Mouse (Mus musculus) forebrain, embryonic 12.5 days (tissue): ENCODE measurements around the gene Rbm14. TPM values are rescaled to one million over a fixed set of nuclear protein-coding genes. Genes with fewer than 3 reads are reported as not detected.
"Not testable (repeated sequence)": the region's sequence is repeated elsewhere in the genome, so short reads cannot be mapped to it uniquely, and the experiment has no call there.

Experiments used
- ATAC-seq: fragments of 200-750 bp; cut with Nextera tagmentation; 2 replicates; pipeline ENCODE4 v1.8.0; 2017; ENCODE audit warnings: moderate TSS enrichment; ENCODE audit not compliant: low FRiP score
- H3K27ac ChIP-seq: fragments of 300-500 bp; sonication (generic); 2 replicates; pipeline ENCODE4 v1.5.1; 2016; ENCODE audit warnings: mild to moderate bottlenecking
- H3K27me3 ChIP-seq: fragments of 300-500 bp; sonication (generic); 2 replicates; pipeline ENCODE4 v1.6.1; 2016; ENCODE audit warnings: mild to moderate bottlenecking
- H3K36me3 ChIP-seq: fragments of 300-500 bp; sonication (generic); replicated peaks from 2 replicates; pipeline ENCODE4 v1.6.1; 2016; ENCODE audit warnings: mild to moderate bottlenecking
- H3K4me1 ChIP-seq: fragments of 300-500 bp; sonication (generic); 2 replicates; pipeline ENCODE4 v1.6.1; 2016
- H3K4me2 ChIP-seq: fragments of 300-500 bp; sonication (generic); 2 replicates; pipeline ENCODE4 v1.6.1; 2016; ENCODE audit warnings: mild to moderate bottlenecking, moderate library complexity
- H3K4me3 ChIP-seq: fragments of 300-500 bp; sonication (generic); replicated peaks from 2 replicates; pipeline ENCODE4 v1.5.1; 2016; ENCODE audit warnings: mild to moderate bottlenecking
- H3K9ac ChIP-seq: fragments of 300-500 bp; sonication (generic); 2 replicates; pipeline ENCODE4 v1.6.1; 2016; ENCODE audit warnings: mild to moderate bottlenecking
- H3K9me3 ChIP-seq: fragments of 300-500 bp; sonication (generic); 2 replicates; pipeline ENCODE4 v1.6.1; 2016
- WGBS: fragments of 180-500 bp; shearing (Covaris S2); methylation state at CpG from one replicate; pipeline ENCODE4 v1.1.7; 2016; 5-methylcytosine and 5-hydroxymethylcytosine counted together
- polyA plus RNA-seq: library from polyadenylated mRNA; unstranded; fragments of >200 nt; fragmentation: Nextera tagmentation; extraction: Ambion mirVana; gene quantifications from 2 replicates; pipeline ENCODE4 v1.2.1, GENCODE M21; 2016

The Rbm14 gene
- polyA plus RNA-seq, 1 experiment from 2014 or later = 120 TPM

DNA sequence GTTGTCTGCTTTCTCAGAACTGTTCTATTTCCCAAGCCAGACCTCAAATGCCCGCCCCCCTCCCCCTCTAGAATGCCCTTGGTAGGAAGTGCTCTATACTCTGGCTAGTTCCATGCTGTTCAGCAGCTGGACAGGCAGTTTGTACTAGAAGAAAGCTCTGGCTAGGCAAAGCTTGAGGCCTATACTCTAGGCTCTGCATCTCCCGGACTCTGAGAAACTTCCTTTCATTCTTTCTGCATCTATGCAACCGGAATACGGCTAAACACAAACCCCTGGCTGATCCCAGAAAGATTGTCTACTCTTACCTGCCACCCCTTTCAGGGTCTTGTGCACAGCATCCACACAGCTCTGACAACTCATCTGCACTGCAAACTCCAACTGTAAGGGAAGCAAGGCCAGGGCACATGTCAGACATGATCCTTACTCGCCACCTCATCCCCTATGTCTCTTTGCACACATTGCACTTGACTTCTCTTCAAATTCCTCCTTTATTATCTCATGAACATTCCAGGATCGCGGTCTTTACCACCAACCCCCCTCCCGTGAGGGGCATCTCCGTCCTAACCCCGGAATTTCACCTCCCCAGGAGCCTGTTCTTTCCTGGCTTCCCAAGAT, 27.2 kb upstream of the Rbm14 start:
- H3K36me3 ChIP-seq = no peaks in the 10 kb centered on the region
- H3K4me2 ChIP-seq = peak overlapping the region; percentile 82
- no peak; the same call in 1 of the 2 replicates for ATAC-seq
- peaks cover 36% of the 10 kb centered on the region for H3K27me3 ChIP-seq
- H3K4me1 ChIP-seq = peaks cover 18% of the 10 kb centered on the region
- no peak overlapping the region for H3K27ac ChIP-seq
- H3K9me3 ChIP-seq = no peaks in the 10 kb centered on the region
- 36% methylated on average over 10 of the region's 10 CpGs for WGBS
- peak overlapping the region; percentile 60 for H3K4me3 ChIP-seq
- H3K9ac ChIP-seq = peak overlapping the region; percentile 69

DNA sequence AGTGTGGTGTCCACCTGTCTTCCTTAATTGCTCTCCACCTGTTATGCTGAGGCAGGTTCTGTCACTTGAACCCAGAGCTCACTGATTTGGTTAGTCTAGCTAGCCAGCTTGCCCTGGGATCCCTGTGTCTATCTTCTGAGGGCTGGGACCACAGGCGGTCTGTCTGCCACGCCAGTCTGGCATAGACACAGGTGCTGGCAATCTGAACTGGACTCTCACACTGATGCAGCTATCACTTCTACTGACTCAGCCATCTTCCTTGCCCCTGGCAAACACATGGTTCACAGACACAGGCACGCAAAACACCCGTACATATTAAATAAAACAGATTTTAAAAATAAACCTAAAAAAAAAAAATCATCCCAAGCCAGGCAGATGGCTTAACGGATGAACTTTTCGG, 25.6 kb upstream of the Rbm14 start:
- ATAC-seq = no peak
- Histone ChIP-seq H3K4me2 (no peak overlapping the region), H3K9ac (no peak overlapping the region), H3K27ac (no peak overlapping the region), H3K4me1 (peaks cover 22% of the 10 kb centered on the region), H3K9me3 (no peaks in the 10 kb centered on the region), H3K4me3 (no peak overlapping the region), H3K36me3 (peaks cover 6% of the 10 kb centered on the region; the same call in 1 of the 2 replicates), H3K27me3 (peaks cover 25% of the 10 kb centered on the region)
- 93% methylated on average over 6 of the region's 6 CpGs for WGBS

DNA sequence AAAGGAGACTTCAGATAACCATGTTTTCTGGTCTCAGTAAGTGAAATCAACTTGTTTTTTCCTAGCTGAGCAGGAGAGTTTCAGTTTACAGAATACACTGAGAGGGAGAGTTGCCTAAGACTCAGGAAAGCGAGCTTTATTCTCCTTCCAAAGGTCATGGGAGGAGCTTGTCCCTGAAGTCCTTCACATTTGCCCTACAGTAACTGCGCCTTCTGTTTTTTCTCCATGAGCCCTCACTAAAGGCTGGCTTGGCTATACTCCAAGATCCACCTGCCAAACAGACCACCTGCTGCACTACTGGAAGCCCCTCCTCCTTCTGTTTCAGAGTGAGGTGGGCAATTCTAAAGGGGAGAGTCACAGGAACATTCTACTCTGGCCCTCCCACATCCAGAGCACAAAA, 24.7 kb upstream of the Rbm14 start:
- H3K9me3 ChIP-seq = no peaks in the 10 kb centered on the region
- peaks cover 16% of the 10 kb centered on the region for H3K27me3 ChIP-seq
- 75% methylated on average over 2 of the region's 2 CpGs for WGBS
- H3K4me2 ChIP-seq = no peak overlapping the region
- H3K4me3 ChIP-seq = no peak overlapping the region
- peaks cover 6% of the 10 kb centered on the region; the same call in 1 of the 2 replicates for H3K36me3 ChIP-seq
- H3K9ac ChIP-seq = no peak overlapping the region
- peaks cover 22% of the 10 kb centered on the region for H3K4me1 ChIP-seq
- no peak for ATAC-seq
- no peak overlapping the region for H3K27ac ChIP-seq

DNA sequence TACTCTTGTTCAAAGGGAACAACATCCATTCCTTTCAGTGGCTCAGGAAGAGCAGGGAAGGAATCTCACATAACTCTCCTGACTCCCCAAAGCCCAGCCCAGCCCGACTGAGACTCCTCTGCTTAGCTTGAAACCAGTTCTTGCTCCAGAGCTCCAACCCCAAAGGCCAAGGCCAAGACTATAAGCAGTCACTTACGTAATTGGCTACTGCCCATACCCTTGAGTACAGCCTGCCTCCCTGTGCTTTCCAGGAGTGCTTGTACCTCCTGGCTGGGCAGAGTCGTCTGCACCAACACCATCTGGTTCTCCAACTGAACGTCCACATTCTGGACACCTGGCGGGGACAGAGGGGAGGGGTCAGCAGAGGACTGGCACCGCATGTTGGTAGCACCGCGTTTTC, 22.5 kb upstream of the Rbm14 start:
- H3K9ac ChIP-seq = no peak overlapping the region
- H3K4me1 ChIP-seq = peaks cover 16% of the 10 kb centered on the region
- H3K27ac ChIP-seq = no peak overlapping the region
- no peak for ATAC-seq
- H3K27me3 ChIP-seq = no peaks in the 10 kb centered on the region
- H3K4me2 ChIP-seq = no peak overlapping the region
- H3K9me3 ChIP-seq = no peaks in the 10 kb centered on the region
- peaks cover 9% of the 10 kb centered on the region for H3K36me3 ChIP-seq
- 91% methylated on average over 8 of the region's 8 CpGs for WGBS
- H3K4me3 ChIP-seq = no peak overlapping the region

DNA sequence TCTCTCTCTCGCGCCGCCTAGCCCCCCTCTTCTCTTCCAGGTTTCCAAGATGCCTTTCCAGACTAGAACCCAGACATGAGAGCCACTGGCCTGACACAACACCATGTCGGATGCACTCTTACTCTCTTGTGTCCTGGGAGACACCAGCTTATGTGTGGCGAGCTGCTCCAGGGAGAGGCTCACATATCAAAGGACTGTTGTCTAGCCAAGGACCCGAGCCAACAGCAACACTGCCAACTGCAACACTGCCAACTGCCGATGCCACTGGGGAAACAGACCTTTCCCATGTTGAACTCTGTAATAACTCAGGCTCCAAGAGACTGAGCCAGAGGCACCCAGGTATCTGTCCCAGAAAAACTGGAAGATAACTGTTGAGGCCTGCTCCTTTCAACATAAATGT, 17.7 kb upstream of the Rbm14 start:
- H3K36me3 ChIP-seq = peaks cover 30% of the 10 kb centered on the region
- no peak for ATAC-seq
- WGBS = 63% methylated on average over 7 of the region's 7 CpGs
- no peak overlapping the region for H3K9ac ChIP-seq
- H3K9me3 ChIP-seq = no peaks in the 10 kb centered on the region
- H3K27ac ChIP-seq = no peak overlapping the region
- H3K4me2 ChIP-seq = no peak overlapping the region
- no peaks in the 10 kb centered on the region for H3K27me3 ChIP-seq
- H3K4me1 ChIP-seq = 0 out of 2 replicates have a peak, but pooled peaks cover 5% of the 10 kb centered on the region
- no peak overlapping the region for H3K4me3 ChIP-seq

DNA sequence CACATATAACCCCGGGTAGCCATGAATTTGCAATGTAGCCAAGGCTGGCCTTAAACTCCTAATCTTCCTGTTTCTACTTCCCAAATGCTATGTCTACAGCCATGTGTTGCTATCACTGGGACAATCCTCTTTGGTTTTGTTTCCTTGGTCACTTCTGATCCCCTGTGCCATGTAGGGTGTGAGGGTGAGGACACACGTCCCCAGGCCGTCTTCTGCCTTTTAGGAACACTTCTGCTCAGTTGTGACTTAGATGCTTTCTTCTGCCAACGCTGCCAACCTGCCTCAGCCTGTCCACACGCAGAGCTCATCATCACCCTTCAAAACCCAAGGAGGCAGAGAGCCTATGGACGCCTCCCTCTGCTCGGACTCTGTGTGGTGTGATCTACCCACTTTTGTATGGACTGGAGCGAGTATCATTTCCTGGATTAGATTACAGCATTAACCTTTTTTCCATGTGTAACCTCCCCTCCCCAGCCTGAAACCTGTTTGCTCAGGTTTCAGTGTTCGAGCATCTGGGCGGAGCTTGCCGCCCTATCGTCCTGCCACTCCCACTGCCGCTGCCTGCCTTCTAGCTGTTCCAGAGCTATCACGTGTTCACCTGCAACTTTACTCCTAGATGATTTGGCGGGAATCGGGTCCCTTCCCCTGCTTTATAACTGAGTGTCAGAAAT, 17.1 kb upstream of the Rbm14 start:
- 59% methylated on average over 16 of the region's 16 CpGs for WGBS
- no peak for ATAC-seq

DNA sequence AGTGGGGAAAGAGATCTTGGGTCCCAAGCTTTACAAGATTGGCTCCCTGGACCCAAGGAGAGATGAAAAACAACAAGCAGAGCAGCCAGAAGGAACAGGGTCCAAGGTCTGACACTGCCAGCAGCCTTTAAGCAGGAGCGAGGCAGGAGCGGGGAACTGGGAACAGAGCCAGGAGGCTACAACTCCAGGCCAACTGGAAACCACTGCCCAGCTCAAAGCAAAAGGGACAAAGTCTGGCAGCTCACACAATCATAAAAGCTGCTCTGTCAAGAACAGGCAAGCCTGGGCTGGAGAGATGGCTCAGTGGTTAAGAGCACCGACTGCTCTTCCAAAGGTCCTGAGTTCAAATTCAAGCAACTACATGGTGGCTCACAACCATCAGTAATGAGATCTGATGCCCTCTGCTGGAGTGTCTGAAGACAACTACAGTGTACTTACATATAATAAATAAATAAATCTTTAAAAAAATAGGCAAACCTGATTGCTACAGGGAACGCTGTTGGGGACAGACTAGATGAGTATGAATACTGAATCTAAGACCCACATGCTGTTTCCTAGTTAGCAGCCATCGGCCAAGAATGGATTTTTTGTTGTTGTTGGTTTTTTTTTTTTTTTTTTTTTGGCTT, 9.4 kb upstream of the Rbm14 start:
- Histone ChIP-seq H3K9me3 (no peaks in the 10 kb centered on the region; the same call in 1 of the 2 replicates), H3K27ac (no peak overlapping the region), H3K36me3 (peaks cover 16% of the 10 kb centered on the region), H3K9ac (no peak overlapping the region), H3K4me2 (no peak overlapping the region), H3K4me3 (no peak overlapping the region), H3K27me3 (no peaks in the 10 kb centered on the region), H3K4me1 (no peaks in the 10 kb centered on the region)
- no peak for ATAC-seq
- WGBS = 87% methylated on average over 5 of the region's 5 CpGs

More for the DNA sequence above, 17.1 kb upstream of the Rbm14 start:
- Histone ChIP-seq H3K4me3 (no peak overlapping the region), H3K36me3 (peaks cover 30% of the 10 kb centered on the region), H3K27me3 (no peaks in the 10 kb centered on the region), H3K4me2 (no peak overlapping the region), H3K27ac (no peak overlapping the region), H3K9me3 (no peaks in the 10 kb centered on the region), H3K4me1 (0 out of 2 replicates have a peak, but pooled peaks cover 5% of the 10 kb centered on the region), H3K9ac (no peak overlapping the region)

DNA sequence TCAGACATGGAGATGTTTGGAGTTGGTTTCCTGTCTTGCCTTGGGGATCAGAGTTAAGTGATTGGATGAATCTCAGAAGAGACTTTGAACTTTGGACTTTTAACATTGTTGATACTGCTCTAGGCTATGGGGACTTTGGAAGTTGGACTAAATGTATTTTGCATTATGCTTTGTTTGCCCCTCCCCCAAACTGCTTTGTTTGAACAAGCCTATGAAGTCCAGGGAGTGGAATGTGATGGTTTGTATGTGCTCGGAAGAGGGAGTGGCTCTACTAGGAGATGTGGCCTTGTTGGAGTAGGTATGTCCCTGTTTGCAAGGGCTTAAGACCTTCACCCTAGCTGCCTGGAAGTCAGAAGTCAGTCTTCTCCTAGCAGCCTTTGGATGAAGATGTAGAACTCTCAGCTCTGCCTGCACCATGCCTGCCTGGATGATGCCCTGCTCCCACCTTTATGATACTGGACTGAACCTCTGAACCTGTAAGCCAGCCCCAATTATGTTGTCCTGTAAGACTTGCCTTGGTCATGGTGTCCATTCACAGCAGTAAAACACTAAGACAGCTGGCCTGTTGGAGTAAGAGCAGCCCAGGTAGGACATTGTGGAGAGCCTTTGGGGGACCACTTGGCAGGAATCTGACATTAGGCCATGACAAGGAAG, 5.9 kb upstream of the Rbm14 start:
- no peak overlapping the region for H3K4me3 ChIP-seq
- WGBS = 86% methylated on average over 1 of the region's 1 CpGs
- 0 out of 2 replicates have a peak, but pooled peaks cover under 1% of the 10 kb centered on the region for H3K4me1 ChIP-seq
- peaks cover 2% of the 10 kb centered on the region; the same call in 1 of the 2 replicates for H3K9me3 ChIP-seq
- ATAC-seq = no peak
- H3K4me2 ChIP-seq = no peak overlapping the region
- H3K36me3 ChIP-seq = no peaks in the 10 kb centered on the region
- H3K27me3 ChIP-seq = no peaks in the 10 kb centered on the region
- no peak overlapping the region for H3K27ac ChIP-seq
- H3K9ac ChIP-seq = no peak overlapping the region

DNA sequence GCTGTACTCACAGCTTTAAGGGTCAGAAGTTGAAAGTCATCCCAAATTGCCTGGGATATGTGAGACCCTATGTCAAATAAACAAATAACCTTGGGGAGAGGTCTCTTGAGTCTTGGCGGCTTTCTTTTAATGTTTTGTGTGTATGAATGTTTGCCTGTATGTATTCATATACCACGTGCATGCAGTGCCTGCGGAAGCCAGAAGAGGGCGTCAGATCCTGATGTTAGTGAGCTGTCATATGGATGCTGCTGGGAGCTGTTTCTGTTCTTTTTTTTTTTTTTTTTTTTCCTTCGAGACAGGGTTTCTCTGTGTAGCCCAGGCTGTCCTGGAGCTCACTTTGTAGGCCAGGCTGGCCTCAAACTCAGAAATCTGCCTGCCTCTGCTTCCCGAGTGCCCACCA, 1.6 kb upstream of the Rbm14 start:
- no peak overlapping the region for H3K4me3 ChIP-seq
- H3K4me1 ChIP-seq = peaks cover 24% of the 10 kb centered on the region
- no peak overlapping the region for H3K27ac ChIP-seq
- WGBS = 86% methylated on average over 6 of the region's 6 CpGs
- H3K9me3 ChIP-seq = peaks cover 2% of the 10 kb centered on the region; the same call in 1 of the 2 replicates
- H3K9ac ChIP-seq = no peak overlapping the region
- no peaks in the 10 kb centered on the region for H3K36me3 ChIP-seq
- no peak overlapping the region for H3K4me2 ChIP-seq
- no peaks in the 10 kb centered on the region for H3K27me3 ChIP-seq
- ATAC-seq = no peak

DNA sequence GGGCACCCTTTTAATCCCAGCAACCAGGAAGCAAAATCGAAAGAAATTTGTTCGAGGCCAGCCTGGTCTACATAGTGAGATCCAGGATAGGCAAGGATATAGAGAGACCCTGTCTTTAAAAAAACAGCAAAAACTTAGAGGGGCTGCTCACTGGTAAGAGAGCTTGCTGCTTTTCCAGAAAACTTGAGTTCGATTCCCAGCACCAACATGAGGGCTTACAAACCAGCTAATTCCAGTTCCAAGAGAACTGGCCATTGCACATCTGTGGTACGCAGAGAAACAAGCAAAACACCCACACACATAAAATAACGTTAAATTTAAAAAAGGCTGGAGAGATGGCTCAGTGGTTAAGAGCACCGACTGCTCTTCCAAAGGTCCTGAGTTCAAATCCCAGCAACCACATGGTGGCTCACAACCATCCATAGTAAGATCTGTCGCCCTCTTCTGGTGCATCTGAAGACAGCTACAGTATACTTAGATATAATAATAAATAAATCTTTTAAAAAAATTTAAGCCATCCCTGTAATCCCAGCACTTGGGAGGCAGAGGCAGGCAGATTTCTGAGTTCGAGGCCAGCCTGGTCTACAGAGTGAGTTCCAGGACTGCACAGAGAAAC, 1.0 kb upstream of the Rbm14 start:
- Histone ChIP-seq H3K4me1 (peaks cover 26% of the 10 kb centered on the region), H3K4me3 (peak overlapping the region; percentile 82), H3K4me2 (peak overlapping the region; percentile 90), H3K9ac (peak overlapping the region; percentile 70), H3K27ac (peak overlapping the region; percentile 95; the same call in 1 of the 2 replicates)
- not testable (repeated sequence) for H3K9me3 ChIP-seq, H3K27me3 ChIP-seq, ATAC-seq, H3K36me3 ChIP-seq
- WGBS = 78% methylated on average over 8 of the region's 8 CpGs

DNA sequence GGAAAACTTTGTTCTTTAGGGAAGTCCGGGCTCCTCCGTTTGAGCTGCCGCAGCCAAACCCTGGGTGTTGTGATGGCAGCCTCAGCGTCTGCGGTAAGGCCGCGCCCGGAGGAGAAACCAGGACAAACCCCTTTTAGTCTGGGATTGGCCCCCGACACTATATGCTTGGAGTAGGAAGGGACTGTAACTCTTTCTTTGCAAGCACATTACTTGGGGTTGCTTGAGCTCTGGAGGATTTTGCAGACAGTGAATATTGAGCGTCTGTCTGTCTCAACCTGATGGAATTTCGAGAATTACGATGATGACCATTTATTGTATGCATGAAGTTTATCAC, 442 bp upstream of the Rbm14 start:
- Histone ChIP-seq H3K36me3 (no peaks in the 10 kb centered on the region), H3K27ac (peak overlapping the region; percentile 95), H3K9me3 (peaks cover 2% of the 10 kb centered on the region; the same call in 1 of the 2 replicates), H3K4me1 (peaks cover 26% of the 10 kb centered on the region), H3K27me3 (no peaks in the 10 kb centered on the region), H3K9ac (peak overlapping the region; percentile 70), H3K4me3 (peak overlapping the region; percentile 82), H3K4me2 (peak overlapping the region; percentile 90)
- WGBS = 6% methylated on average over 12 of the region's 12 CpGs
- ATAC-seq = peak; percentile 37

DNA sequence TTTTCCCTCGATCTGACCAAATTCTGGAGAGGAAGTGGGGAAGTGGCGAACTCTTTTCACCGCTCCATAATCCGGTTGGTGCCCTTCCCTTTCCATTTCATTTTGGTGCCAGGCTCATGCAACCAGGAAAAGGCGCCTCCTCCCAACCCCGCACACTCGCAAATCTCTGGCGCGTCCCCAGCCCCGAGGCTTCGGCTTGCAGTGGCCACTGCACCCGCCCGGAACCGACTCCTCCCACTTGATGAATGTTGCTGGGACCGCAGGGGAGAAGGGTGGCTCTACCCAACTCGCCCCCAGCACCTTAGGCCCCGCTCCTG, 730 bp downstream of the Rbm14 start:
- Histone ChIP-seq H3K4me2 (peak overlapping the region; percentile 90), H3K27me3 (no peaks in the 10 kb centered on the region), H3K9ac (peak overlapping the region; percentile 70), H3K36me3 (peaks cover 5% of the 10 kb centered on the region), H3K27ac (peak overlapping the region; percentile 95), H3K4me1 (peaks cover 26% of the 10 kb centered on the region), H3K9me3 (peaks cover 2% of the 10 kb centered on the region; the same call in 1 of the 2 replicates), H3K4me3 (peak overlapping the region; percentile 82)
- under 1% methylated on average over 17 of the region's 17 CpGs for WGBS
- ATAC-seq = no peak
